Mouse (Mus musculus) CH12.LX (cell line): Measurements from ENCODE around the gene Alpk1. TPM values are rescaled to one million over a fixed set of nuclear protein-coding genes. Genes with fewer than 3 reads are reported as not detected.
A peak's percentile ranks its signal among the peaks of the same experiment; 100 is the strongest.

ENCODE experiments used
- DNase-seq: peaks from one replicate; pipeline ENCODE4 v3.0.0-alpha.2; 2013; ENCODE audit errors: extremely low read depth
- H3K27ac ChIP-seq: 2 replicates; pipeline ENCODE4 v1.5.1; 2012; ENCODE audit warnings: low read depth, mild to moderate bottlenecking, control low read depth, moderate library complexity; ENCODE audit not compliant: insufficient read depth
- H3K27me3 ChIP-seq: replicated peaks from 2 replicates; pipeline ENCODE3; 2012; ENCODE audit warnings: inconsistent platforms
- H3K36me3 ChIP-seq, 2 experiments: replicated peaks in 1 of 2; 2 replicates each; pipeline versions ENCODE3 to v1.6.1; 2012; ENCODE audit warnings: inconsistent platforms in 1 of 2, low read length in 1 of 2, mild to moderate bottlenecking in 1 of 2, mixed read lengths in 1 of 2, moderate library complexity in 1 of 2; ENCODE audit not compliant: control insufficient read depth in 1 of 2, insufficient read depth in 1 of 2
- H3K4me1 ChIP-seq, 2 experiments: 2 replicates each; pipeline ENCODE4 v1.6.1; 2012; ENCODE audit warnings: inconsistent platforms in 1 of 2, moderate library complexity in 1 of 2; ENCODE audit not compliant: insufficient read depth in 2 of 2, control insufficient read depth in 1 of 2
- H3K4me2 ChIP-seq: 2 replicates; pipeline ENCODE4 v1.6.1; 2012; ENCODE audit warnings: low read depth, mild to moderate bottlenecking, control low read depth; ENCODE audit not compliant: poor library complexity, insufficient read depth, severe bottlenecking
- H3K4me3 ChIP-seq, 3 experiments: fragments of 150-350 bp in 1 of 3; sonication (generic) in 1 of 3; replicated peaks in 1 of 3; 2 replicates each; pipeline versions ENCODE3 to v1.5.1; 2011 to 2012; ENCODE audit warnings: low read depth in 2 of 3, low read length in 2 of 3, mild to moderate bottlenecking in 2 of 3, moderate library complexity in 2 of 3, control low read depth in 1 of 3, improper control_type of control experiment in 1 of 3, inconsistent platforms in 1 of 3, mixed read lengths in 1 of 3; ENCODE audit not compliant: poor library complexity in 1 of 3
- H3K79me2 ChIP-seq: replicated peaks from 2 replicates; pipeline ENCODE4 v1.6.1; 2012; ENCODE audit warnings: mild to moderate bottlenecking, moderate library complexity; ENCODE audit not compliant: control insufficient read depth, poor library complexity, insufficient read depth, severe bottlenecking; ENCODE audit errors: extremely low read depth
- H3K9ac ChIP-seq: 2 replicates; pipeline ENCODE4 v1.6.1; 2012; ENCODE audit warnings: low read depth, mild to moderate bottlenecking, control low read depth, moderate library complexity; ENCODE audit not compliant: insufficient read depth
- H3K9me3 ChIP-seq: replicated peaks from 2 replicates; pipeline ENCODE3; 2012; ENCODE audit warnings: low read length, inconsistent platforms, mixed read lengths
- BHLHE40 ChIP-seq: IDR thresholded peaks from 2 replicates; pipeline ENCODE4 v1.6.1; 2011; ENCODE audit warnings: mild to moderate bottlenecking, low read depth, low read length, improper control_type of control experiment
- CHD2 ChIP-seq: IDR thresholded peaks from 2 replicates; pipeline ENCODE4 v1.6.1; 2011; ENCODE audit warnings: low read length, improper control_type of control experiment
- CTCF ChIP-seq, 2 experiments: IDR thresholded peaks in 1 of 2; conservative IDR thresholded peaks in 1 of 2; 2 replicates each; pipeline ENCODE4 v1.5.1; 2011 to 2012; ENCODE audit warnings: low read depth in 2 of 2, low read length in 2 of 2, improper control_type of control experiment in 1 of 2, inconsistent platforms in 1 of 2, mild to moderate bottlenecking in 1 of 2, moderate library complexity in 1 of 2
- ELF1 ChIP-seq: IDR thresholded peaks from 2 replicates; pipeline ENCODE4 v1.6.1; 2014; ENCODE audit warnings: low read depth, mild to moderate bottlenecking, inconsistent platforms, low read length, improper control_type of control experiment
- EP300 ChIP-seq: IDR thresholded peaks from 2 replicates; pipeline ENCODE4 v1.6.1; 2011; ENCODE audit warnings: low read length, improper control_type of control experiment
- ETS1 ChIP-seq: conservative IDR thresholded peaks from 2 replicates; pipeline ENCODE4 v1.6.1; 2012; ENCODE audit warnings: low read depth, mild to moderate bottlenecking, inconsistent platforms, low read length, improper control_type of control experiment, moderate library complexity
- GABPA ChIP-seq: IDR thresholded peaks from 2 replicates; pipeline ENCODE4 v1.6.1; 2012; ENCODE audit warnings: low read depth, low read length, improper control_type of control experiment, inconsistent platforms; ENCODE audit not compliant: insufficient replicate concordance
- HCFC1 ChIP-seq: IDR thresholded peaks from 2 replicates; pipeline ENCODE4 v1.6.1; 2012; ENCODE audit warnings: low read depth, mild to moderate bottlenecking, inconsistent platforms, low read length, improper control_type of control experiment
- IRF4 ChIP-seq: IDR thresholded peaks from 2 replicates; pipeline ENCODE4 v1.6.1; 2014; ENCODE audit warnings: low read depth, mild to moderate bottlenecking, inconsistent platforms, low read length, improper control_type of control experiment
- JUN ChIP-seq: IDR thresholded peaks from 2 replicates; pipeline ENCODE4 v1.6.1; 2011; ENCODE audit warnings: low read depth, mild to moderate bottlenecking, low read length, improper control_type of control experiment, moderate library complexity; ENCODE audit not compliant: insufficient read depth
- JUND ChIP-seq: conservative IDR thresholded peaks from 2 replicates; pipeline ENCODE4 v1.6.1; 2011; ENCODE audit warnings: low read depth, low read length, improper control_type of control experiment
- MAFK ChIP-seq: IDR thresholded peaks from 2 replicates; pipeline ENCODE4 v1.6.1; 2011; ENCODE audit warnings: low read length, improper control_type of control experiment; ENCODE audit not compliant: insufficient replicate concordance
- MAZ ChIP-seq: IDR thresholded peaks from 2 replicates; pipeline ENCODE4 v1.6.1; 2012; ENCODE audit warnings: low read depth, mild to moderate bottlenecking, inconsistent platforms, low read length, improper control_type of control experiment, moderate library complexity
- MEF2A ChIP-seq: IDR thresholded peaks from 2 replicates; pipeline ENCODE4 v1.6.1; 2014; ENCODE audit warnings: low read depth, mild to moderate bottlenecking, inconsistent platforms, low read length, improper control_type of control experiment, borderline replicate concordance
- MXI1 ChIP-seq: IDR thresholded peaks from 2 replicates; pipeline ENCODE4 v1.6.1; 2011; ENCODE audit warnings: mild to moderate bottlenecking, low read depth, low read length, improper control_type of control experiment
- MYC ChIP-seq: IDR thresholded peaks from 2 replicates; pipeline ENCODE4 v1.6.1; 2011; ENCODE audit warnings: low read depth, mild to moderate bottlenecking, improper control_type of control experiment, low read length
- NELFE ChIP-seq: IDR thresholded peaks from 2 replicates; pipeline ENCODE4 v1.6.1; 2011; ENCODE audit warnings: low read depth, low read length, improper control_type of control experiment
- NRF1 ChIP-seq: IDR thresholded peaks from 2 replicates; pipeline ENCODE4 v1.6.1; 2014; ENCODE audit warnings: low read depth, mild to moderate bottlenecking, inconsistent platforms, low read length, improper control_type of control experiment, moderate library complexity
- PAX5 ChIP-seq: IDR thresholded peaks from 2 replicates; pipeline ENCODE4 v1.6.1; 2012; ENCODE audit warnings: low read length, inconsistent platforms, mixed read lengths
- POLR2A ChIP-seq: IDR thresholded peaks from 2 replicates; pipeline ENCODE4 v1.6.1; 2011; ENCODE audit warnings: low read depth, mild to moderate bottlenecking, improper control_type of control experiment, low read length
- POLR2AphosphoS2 ChIP-seq: IDR thresholded peaks from 2 replicates; pipeline ENCODE4 v1.6.1; 2011; ENCODE audit warnings: low read depth, low read length, improper control_type of control experiment
- RAD21 ChIP-seq: IDR thresholded peaks from 2 replicates; pipeline ENCODE4 v1.6.1; 2011; ENCODE audit warnings: low read depth, mild to moderate bottlenecking, low read length, improper control_type of control experiment, moderate library complexity
- SIN3A ChIP-seq: IDR thresholded peaks from 2 replicates; pipeline ENCODE4 v1.6.1; 2012; ENCODE audit warnings: low read length, improper control_type of control experiment, inconsistent platforms
- TBP ChIP-seq: conservative IDR thresholded peaks from 2 replicates; pipeline ENCODE4 v1.6.1; 2011; ENCODE audit warnings: low read depth, low read length, improper control_type of control experiment
- TCF12 ChIP-seq: IDR thresholded peaks from 2 replicates; pipeline ENCODE4 v1.6.1; 2014; ENCODE audit warnings: low read depth, mild to moderate bottlenecking, inconsistent platforms, low read length, improper control_type of control experiment
- USF2 ChIP-seq: conservative IDR thresholded peaks from 2 replicates; pipeline ENCODE4 v1.6.1; 2011; ENCODE audit warnings: low read depth, low read length, improper control_type of control experiment
- ZC3H11A ChIP-seq: IDR thresholded peaks from 2 replicates; pipeline ENCODE4 v1.6.1; 2012; ENCODE audit warnings: low read depth, mild to moderate bottlenecking, inconsistent platforms, low read length, improper control_type of control experiment
- ZKSCAN1 ChIP-seq: IDR thresholded peaks from 2 replicates; pipeline ENCODE4 v1.6.1; 2012; ENCODE audit warnings: low read depth, inconsistent platforms, low read length, improper control_type of control experiment, borderline replicate concordance
- ZMIZ1 ChIP-seq: IDR thresholded peaks from 2 replicates; pipeline ENCODE4 v1.6.1; 2012; ENCODE audit warnings: low read depth, mild to moderate bottlenecking, inconsistent platforms, low read length, improper control_type of control experiment
- ZNF384 ChIP-seq: IDR thresholded peaks from 2 replicates; pipeline ENCODE4 v1.6.1; 2012; ENCODE audit warnings: low read depth, low read length, improper control_type of control experiment, inconsistent platforms
- dilution Hi-C: fragments of 300-500 bp; cut with MboI; formaldehyde crosslinking; loops from 2 replicates; pipeline ENCODE4 v1.14.3; 2020; ENCODE audit warnings: low sequenced_read_pairs; ENCODE audit not compliant: extremely low pct_unique_long_range_greater_than_20kb, extremely low pct_ligation_motif_present
- in situ Hi-C: fragments of 300-500 bp; cut with MboI; formaldehyde crosslinking; loops from 3 replicates; pipeline ENCODE4 v1.14.3; 2019; ENCODE audit warnings: low sequenced_read_pairs, low pct_ligation_motif_present, low pct_unique_long_range_greater_than_20kb, mixed read lengths
- polyA plus RNA-seq: library from polyadenylated mRNA; unstranded; fragments of >175 nt; gene quantifications from 2 replicates; pipeline ENCODE4 v1.2.1, GENCODE M21; 2012; ENCODE audit warnings: low read depth; ENCODE audit not compliant: insufficient read length
- total RNA-seq, 2 experiments: library from RNA; depleted of rRNA; stranded (reverse); fragments of 300-350 nt in 1 of 2; fragments of >200 nt in 1 of 2; gene quantifications; 2 replicates each; pipeline ENCODE4 v1.2.3; 2012 to 2014

Alpk1 gene
- total and polyA plus RNA-seq, 3 experiments, result 1.4 to 1.8 (median 1.5) TPM

- H3K9ac ChIP-seq, result peak overlapping the region; percentile 62
- peaks cover 3 to 9% of the 10 kb centered on the region in 2 experiments; a peak in 2 of 4 replicates for H3K4me1 ChIP-seq
- peak; percentile 86 for DNase-seq
- no peaks in the 10 kb centered on the region for H3K79me2 ChIP-seq
- no peaks in the 10 kb centered on the region for H3K27me3 ChIP-seq
- peak overlapping the region; percentile 100 for H3K4me2 ChIP-seq
- H3K4me3 ChIP-seq, result peak overlapping the region; percentile 37 to 50 (median 49)
- TF ChIP-seq GABPA, result no peak
- TF ChIP-seq RAD21, result no peak
- peak; percentile 41; the same call in 1 of the 2 replicates for TF ChIP-seq TCF12
- peak; percentile 48; the same call in 1 of the 2 replicates for TF ChIP-seq BHLHE40
- TF ChIP-seq SIN3A, result no peak
- TF ChIP-seq JUN, result no peak
- TF ChIP-seq MEF2A, result no peak
- TF ChIP-seq PAX5, result no peak
- TF ChIP-seq NRF1, result peak; percentile 90
- no peak; the same call in 1 of the 2 replicates for TF ChIP-seq MXI1
- no peak for TF ChIP-seq ZKSCAN1
- TF ChIP-seq CHD2, result peak; percentile 68; the same call in 1 of the 2 replicates
- no peak for TF ChIP-seq ZMIZ1
- 0 out of 2 replicates have a peak, but pooled peaks have one; percentile 27 for TF ChIP-seq NELFE
- 0 out of 2 replicates have a peak, but pooled peaks have one; percentile 36 for TF ChIP-seq TBP
- TF ChIP-seq ETS1, result no peak
- TF ChIP-seq ZC3H11A, result no peak
- TF ChIP-seq MAFK, result no peak
- no peak for TF ChIP-seq ZNF384
- peak; percentile 67 for TF ChIP-seq POLR2A
- TF ChIP-seq POLR2AphosphoS2, result no peak
- no peak for TF ChIP-seq JUND
- no peak for TF ChIP-seq USF2
- TF ChIP-seq IRF4, result no peak
- TF ChIP-seq EP300, result no peak
- 0 out of 2 replicates have a peak, but pooled peaks have one; percentile 19 for TF ChIP-seq MYC
- TF ChIP-seq HCFC1, result peak; percentile 33
- peak; percentile 69; the same call in 1 of the 2 replicates for TF ChIP-seq ELF1
- TF ChIP-seq CTCF (conservative IDR thresholded peaks at IDR 0.05 in 1 of 2, IDR thresholded peaks at IDR 0.05 in 1 of 2; ENCODE audit: low read depth in 2 of 2, low read length in 2 of 2), result no peak
- 0 out of 2 replicates have a peak, but pooled peaks have one; percentile 41 for TF ChIP-seq MAZ
- TF ChIP-seq, all 38 proteins: peak for 11
- no peak overlapping the region for H3K27ac ChIP-seq
- in situ Hi-C loops, result no loop called here
- dilution Hi-C loops, result no loop called here
- H3K36me3 ChIP-seq, result peaks cover 3 to 12% of the 10 kb centered on the region in 2 experiments
- no peaks in the 10 kb centered on the region for H3K9me3 ChIP-seq
Observed at GRCm38 (mm10) chr3:127705515-127706444, 74.5 kb downstream of the Alpk1 start.
